Mouse (Mus musculus): ENCODE measurements around the gene Slc22a3. TPM values are rescaled to one million over a fixed set of nuclear protein-coding genes. Genes with fewer than 3 reads are reported as not detected.
A peak's percentile ranks its signal among the peaks of the same experiment; 100 is the strongest.

Slc22a3 gene
- polyA plus RNA-seq, 2 experiments from 2014 or later, result not detected

GRCm38 (mm10) chr17:12467642-12468041 lies 39.9 kb downstream of the Slc22a3 start:
- no peak for ATAC-seq

DNA sequence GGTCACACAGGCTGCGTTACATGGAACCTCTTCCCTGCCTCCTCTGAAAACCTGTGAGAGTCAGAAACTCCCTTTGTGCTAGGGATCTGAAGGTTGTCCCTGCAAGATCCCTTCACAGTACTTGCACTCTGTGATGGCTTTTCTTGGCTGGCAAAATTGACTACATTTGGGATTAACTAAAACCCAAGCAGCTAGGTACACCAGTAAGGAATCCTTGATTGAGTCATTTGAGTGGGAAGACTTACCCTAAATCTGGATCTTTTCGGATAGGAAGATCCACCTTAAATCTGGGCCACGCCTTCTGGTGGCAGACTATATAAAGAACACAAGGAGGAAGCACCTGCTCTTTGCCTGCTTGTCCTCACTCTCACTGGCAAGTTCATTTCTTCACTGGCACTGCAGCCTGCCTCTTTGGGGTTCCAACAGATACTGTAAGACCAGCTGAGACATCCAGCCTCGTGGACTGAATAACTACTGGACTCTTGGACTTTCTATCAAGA lies 41.0 kb downstream of the Slc22a3 start:
- no peak for ATAC-seq

DNA sequence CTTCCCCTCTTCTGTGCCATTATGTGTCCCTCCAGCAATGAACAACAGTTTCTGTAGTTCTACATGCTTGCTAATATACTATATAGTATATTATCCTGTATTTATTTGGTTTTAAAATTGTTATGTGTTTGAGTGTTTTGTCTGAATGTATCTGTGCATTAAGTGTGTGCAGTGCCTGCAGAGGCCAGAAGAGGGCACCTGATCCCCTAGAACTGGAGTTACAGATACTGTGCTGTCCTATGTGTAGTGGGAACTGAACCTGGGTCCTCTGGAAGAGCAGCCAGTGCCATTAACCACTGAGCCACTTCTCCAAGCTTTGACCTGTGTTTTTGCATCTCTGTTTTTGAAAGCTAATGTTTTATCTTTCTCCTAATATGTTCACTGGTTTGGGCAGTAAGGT lies 46.3 kb downstream of the Slc22a3 start:
- ATAC-seq, result no peak

- no peak for ATAC-seq
These were observed 52.2 kb downstream of the Slc22a3 start for GRCm38 (mm10) chr17:12455143-12455790.

DNA sequence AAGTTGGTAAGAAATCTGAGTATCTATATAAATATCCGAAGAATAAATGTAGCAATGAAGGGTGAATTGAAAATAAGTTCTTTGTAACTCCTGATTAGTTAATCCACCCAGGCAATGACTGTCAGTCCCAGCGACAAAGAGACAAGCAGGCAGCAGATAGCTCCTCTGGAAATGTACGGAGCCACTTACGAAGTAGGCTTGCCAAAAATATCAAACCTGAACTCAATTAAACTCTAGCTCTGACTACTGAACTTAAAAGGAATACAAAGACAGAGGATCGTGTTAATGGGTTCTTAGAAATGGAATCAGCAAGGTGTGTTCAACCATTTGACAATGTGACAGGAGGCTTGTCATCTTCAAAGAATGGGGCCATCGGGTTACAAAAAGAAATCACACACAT lies 53.8 kb downstream of the Slc22a3 start:
- no peak for ATAC-seq

DNA sequence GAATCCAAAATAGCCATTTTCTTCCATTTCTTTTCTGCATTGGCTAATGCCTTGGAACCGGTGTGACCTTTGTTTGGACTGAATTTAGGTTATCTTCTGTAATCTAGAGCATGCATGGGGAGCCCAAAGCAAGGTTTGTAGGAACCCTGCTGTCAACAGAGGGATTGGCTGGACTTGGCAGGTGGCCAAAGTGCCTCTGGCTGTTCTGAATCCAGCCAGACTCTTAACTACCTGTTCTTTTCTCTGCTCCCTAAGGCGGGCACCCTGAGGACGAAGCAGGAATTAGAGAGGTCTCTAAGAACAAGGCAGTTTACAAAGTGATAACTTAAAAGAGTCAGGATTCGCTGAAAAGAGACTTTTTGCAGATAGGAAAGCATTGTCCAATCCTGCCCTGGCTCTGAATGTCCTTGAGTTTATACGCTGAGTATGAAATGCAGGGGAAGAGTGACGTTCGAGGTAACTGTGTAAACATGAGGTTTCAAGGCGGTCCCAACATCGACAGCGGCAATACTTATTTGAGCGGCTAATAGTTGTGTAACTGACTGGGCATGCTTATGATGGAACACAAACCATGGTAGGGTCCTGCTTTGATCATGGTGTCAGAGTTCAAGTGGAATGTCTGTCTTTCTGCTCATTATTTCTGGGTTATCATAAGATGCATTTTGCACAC lies 54.5 kb downstream of the Slc22a3 start:
- ATAC-seq, result no peak

DNA sequence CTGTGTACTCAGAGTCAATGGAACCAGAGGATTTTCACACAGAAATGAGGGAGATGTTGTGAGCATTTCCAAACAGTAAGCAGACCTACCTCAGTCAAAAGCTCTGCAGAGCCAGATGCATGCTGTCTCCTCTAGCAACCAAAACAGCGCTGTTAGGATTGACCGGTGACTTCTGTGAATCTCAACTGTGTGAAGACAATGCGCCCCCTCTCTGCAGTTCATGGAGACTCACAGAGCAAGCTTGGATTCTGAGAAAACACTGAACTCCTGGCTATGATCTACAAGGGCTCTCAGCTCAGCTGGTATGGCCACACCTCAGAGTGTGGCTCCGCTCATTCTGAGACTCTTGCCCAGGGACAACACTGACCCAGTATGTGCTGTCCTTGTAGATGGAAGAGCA lies 56.3 kb downstream of the Slc22a3 start:
- ATAC-seq, result no peak

- ATAC-seq, result no peak
These were observed 62.9 kb downstream of the Slc22a3 start for GRCm38 (mm10) chr17:12444561-12444960.

GRCm38 (mm10) chr17:12437771-12438170 lies 69.7 kb downstream of the Slc22a3 start:
- no peak for ATAC-seq

- no peak for ATAC-seq
These were observed 75.8 kb downstream of the Slc22a3 start for GRCm38 (mm10) chr17:12431707-12432106.

DNA sequence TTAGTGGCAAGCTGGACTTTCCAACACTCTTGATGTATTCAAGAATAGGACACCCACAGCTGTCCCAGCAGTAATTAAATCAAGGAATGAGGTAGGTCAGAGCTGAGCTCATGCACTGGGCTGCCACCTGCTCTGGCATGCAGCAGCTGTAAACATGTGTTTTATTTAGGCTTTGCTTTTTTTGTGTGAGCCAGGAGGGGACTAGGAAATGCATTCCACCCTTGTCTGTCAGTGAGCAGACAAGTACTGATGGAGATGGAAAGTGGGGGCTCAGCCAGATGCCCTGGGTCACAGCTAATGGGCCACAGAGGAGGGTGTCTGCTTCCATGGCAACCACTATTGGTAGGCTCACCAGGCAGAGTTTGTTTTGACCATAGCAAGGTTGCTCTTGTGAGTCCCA lies 79.1 kb downstream of the Slc22a3 start:
- no peak for ATAC-seq

GRCm38 (mm10) chr17:12427156-12427555 lies 80.3 kb downstream of the Slc22a3 start:
- no peak for ATAC-seq

DNA sequence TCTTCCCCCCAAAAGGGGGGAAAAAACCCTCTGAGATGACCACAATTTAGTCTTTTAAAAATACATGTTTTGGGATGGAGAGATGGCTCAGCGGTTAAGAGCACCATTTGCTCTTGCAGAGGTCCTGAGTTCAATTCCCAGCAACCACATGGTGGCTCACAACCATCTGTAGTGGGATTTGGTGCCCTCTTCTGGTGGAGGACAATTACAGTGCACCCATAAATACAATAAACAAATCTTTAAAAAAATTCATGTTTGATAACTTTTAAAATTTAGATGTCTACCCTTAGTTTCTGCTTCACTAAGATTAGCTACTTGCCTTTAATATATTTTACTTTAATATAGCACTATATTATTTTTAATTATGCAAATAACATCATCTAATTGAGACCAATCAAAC lies 85.4 kb downstream of the Slc22a3 start:
- no peak for ATAC-seq

DNA sequence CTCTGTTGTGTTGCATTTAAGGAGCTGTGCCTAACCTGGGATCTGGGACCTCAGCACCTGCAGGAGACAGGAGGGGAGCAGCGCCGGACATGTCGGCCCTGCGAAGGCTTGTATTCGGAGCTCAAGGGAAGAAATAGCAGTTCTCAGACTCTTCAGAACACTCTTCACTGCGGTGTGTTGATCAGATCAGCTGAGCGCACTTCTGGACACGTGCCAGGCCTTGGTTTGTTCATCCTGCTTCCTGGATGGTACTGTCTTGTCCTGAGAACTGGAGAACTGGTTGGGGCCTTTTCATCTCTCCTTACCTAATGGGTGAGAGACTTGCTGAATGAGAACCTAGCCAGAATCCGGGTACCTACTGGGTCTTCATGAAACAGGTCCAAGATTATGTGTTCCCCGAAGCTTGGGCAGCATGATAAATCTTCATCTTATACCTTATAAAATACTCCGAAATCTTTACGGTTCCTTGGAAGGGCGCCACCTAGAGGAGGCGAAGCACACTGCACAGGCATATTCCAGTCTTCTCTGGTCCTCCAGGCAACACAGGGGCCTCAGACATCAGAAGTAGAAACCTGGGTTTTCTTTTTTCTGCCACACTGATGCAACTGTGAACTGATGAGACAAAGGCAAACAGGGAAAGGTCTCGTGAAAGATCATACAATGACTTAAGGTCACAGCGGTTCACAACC lies 86.5 kb downstream of the Slc22a3 start:
- ATAC-seq, result no peak

GRCm38 (mm10) chr17:12419491-12420079 lies 87.9 kb downstream of the Slc22a3 start:
- ATAC-seq, result no peak

DNA sequence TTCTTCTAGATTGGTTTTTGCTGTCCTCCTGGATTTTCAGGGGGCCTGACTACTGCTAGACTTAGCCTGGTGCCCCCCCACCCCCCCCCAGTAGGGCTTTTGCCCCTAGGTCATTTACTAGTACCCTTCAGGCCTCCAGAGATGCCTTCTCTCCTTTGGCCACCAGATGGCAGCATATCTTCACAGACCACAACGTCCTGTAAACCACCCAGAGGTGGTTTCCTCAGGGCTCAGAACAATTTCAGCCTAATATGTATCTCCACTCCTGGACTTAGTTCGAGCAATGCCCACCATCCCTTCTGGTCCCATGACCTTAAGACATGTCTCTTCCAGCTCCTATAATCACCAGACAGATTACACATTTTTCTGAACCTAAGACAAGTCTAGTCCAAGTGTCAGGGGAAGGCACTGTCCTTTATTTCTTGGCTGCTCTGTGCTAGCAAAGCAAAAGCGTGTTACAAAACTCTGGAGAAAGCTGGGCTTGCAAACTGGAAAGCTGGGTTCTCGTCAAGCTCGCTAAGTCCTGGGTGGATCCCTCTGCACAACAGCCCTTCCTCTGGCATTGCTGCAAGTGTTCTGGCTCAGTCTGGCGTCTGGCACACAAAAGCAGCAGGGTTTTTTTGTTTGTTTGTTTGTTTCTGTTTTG lies 91.1 kb downstream of the Slc22a3 start:
- peak; percentile 56 for ATAC-seq

GRCm38 (mm10) chr17:12415741-12416140 lies 91.8 kb downstream of the Slc22a3 start:
- no peak for ATAC-seq

DNA sequence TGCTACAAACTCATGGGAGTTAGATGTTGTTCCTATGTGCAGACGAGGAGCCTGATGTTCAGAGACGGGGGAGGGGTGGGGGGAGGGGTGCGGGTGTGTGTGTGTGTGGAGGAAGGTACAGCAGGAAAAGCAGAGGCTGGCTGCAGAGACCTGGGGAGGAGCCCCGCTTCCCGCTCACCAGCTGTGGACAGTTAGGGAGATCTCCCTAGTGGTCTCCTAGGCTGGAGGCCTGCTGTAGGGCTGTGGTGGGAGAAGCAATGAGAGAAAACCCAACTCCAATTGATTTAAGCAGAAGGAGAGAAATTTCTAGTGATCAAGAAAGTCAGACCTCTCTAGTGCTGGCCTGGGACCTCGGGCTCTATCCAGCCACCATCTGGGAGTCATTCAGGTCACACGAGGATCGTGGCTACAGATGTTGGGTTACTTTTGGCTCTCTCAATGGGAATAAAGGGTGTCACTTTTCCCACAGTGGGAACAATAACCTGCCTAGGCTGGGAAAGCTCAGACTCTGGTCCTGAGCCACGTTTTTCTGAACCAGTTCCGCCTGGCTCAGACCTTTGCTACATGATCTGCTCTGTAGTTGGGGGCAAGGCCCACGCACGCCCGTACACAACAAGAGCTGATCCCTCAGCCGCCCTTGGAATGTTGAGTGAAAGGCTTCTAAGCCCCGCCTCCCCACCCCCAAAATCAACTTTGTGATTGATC lies 92.3 kb downstream of the Slc22a3 start:
- ATAC-seq, result no peak

GRCm38 (mm10) chr17:12412891-12413237 lies 94.6 kb downstream of the Slc22a3 start:
- no peak for ATAC-seq

- ATAC-seq, result no peak
These were observed 95.2 kb downstream of the Slc22a3 start for GRCm38 (mm10) chr17:12412181-12412890.

DNA sequence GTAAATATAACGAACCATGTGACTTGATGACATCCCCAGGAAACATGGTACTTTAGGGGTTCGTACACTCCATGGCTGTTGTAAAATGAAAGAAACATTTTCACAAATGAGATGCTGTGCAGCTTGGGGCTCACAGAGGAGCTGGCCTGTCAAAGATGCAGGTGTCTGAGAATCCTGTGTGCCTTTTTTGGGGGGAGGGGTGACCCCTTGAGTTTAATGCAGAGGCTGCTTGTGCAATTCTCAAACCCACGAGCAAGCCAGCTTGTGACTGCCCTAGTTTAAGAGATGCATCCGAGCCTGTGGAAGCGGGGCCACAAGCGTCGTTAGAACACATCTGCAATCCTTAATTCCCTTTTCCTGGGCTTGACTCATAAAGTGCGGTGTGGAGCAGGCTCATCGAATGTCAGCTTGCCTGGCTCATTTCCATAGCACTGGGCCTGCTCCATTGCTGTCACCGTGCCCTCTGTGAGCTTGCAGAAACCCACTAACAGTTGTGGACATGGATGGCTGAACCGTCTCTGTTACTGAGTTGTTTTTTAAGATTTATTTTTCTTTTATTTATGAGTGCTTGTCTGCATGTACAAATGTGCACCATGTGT lies 98.1 kb downstream of the Slc22a3 start:
- no peak for ATAC-seq

All from CD4-positive, CD25-positive, alpha-beta regulatory T cell, adult 4 months (primary cell).